Mouse (Mus musculus) kidney, adult 2 months (tissue): ENCODE data around the gene Rassf8. TPM values are rescaled to one million over a fixed set of nuclear protein-coding genes. Genes with fewer than 3 reads are reported as not detected.
A peak's percentile ranks its signal among the peaks of the same experiment; 100 is the strongest.

Experiments
- DNase-seq: peaks from one replicate; pipeline ENCODE4 v3.0.0; 2021
- H3K27ac ChIP-seq: fragments of 200-500 bp; 2 replicates; pipeline ENCODE4 v1.5.1; 2012; ENCODE audit warnings: low read depth, low read length, control low read depth, inconsistent platforms; ENCODE audit not compliant: insufficient read depth
- H3K27me3 ChIP-seq: fragments of 200-500 bp; replicated peaks from 2 replicates; pipeline ENCODE4 v1.6.1; 2012; ENCODE audit warnings: mild to moderate bottlenecking, moderate library complexity, low read length, inconsistent platforms; ENCODE audit not compliant: control insufficient read depth, insufficient read depth
- H3K36me3 ChIP-seq: fragments of 200-500 bp; 2 replicates; pipeline ENCODE4 v1.6.1; 2012; ENCODE audit warnings: mild to moderate bottlenecking, moderate library complexity, low read length, inconsistent platforms; ENCODE audit not compliant: control insufficient read depth, insufficient read depth
- H3K4me1 ChIP-seq: fragments of 200-500 bp; 2 replicates; pipeline ENCODE4 v1.6.1; 2011; ENCODE audit warnings: low read length; ENCODE audit not compliant: control insufficient read depth, insufficient read depth
- H3K4me3 ChIP-seq: fragments of 200-500 bp; 2 replicates; pipeline ENCODE4 v1.5.1; 2011; ENCODE audit warnings: mild to moderate bottlenecking, low read depth, low read length, control low read depth; ENCODE audit not compliant: insufficient read depth
- CTCF ChIP-seq: fragments of 200-500 bp; conservative IDR thresholded peaks from 2 replicates; pipeline ENCODE4 v1.5.1; 2011; ENCODE audit warnings: low read depth, mild to moderate bottlenecking, control low read depth, low read length, moderate library complexity, mixed read lengths; ENCODE audit not compliant: insufficient read depth, insufficient read length
- POLR2A ChIP-seq: fragments of 200-500 bp; IDR thresholded peaks from one replicate; pipeline ENCODE4 v1.6.1; 2011; ENCODE audit warnings: low read depth, low read length, control low read depth
- WGBS: fragments of 180-500 bp; shearing (Covaris S2); methylation state at CpG from one replicate; pipeline ENCODE4 v1.1.7; 2018; 5-methylcytosine and 5-hydroxymethylcytosine counted together
- polyA plus RNA-seq: library from polyadenylated mRNA; depleted of rRNA; stranded (reverse); fragments of >200 nt; gene quantifications from 2 replicates; pipeline ENCODE4 v1.2.3, GENCODE M21; 2012

Gene Rassf8
- polyA plus RNA-seq, 1 experiment: 33.9 TPM

GRCm38 (mm10) chr6:145823588-145824234, 77.2 kb downstream of the Rassf8 start:
- Histone ChIP-seq H3K4me3 (no peak overlapping the region), H3K36me3 (no peaks in the 10 kb centered on the region; the same call in none of the 2 replicates), H3K27ac (no peak overlapping the region), H3K27me3 (no peaks in the 10 kb centered on the region), H3K4me1 (no peaks in the 10 kb centered on the region)
- WGBS: 47% methylated on average over 5 of the region's 5 CpGs
- DNase-seq: peak; percentile 61
- no peak for TF ChIP-seq POLR2A
- peak; percentile 69 for TF ChIP-seq CTCF

- peak; percentile 52 for DNase-seq
- H3K27me3 ChIP-seq: no peaks in the 10 kb centered on the region
- TF ChIP-seq CTCF: no peak
- TF ChIP-seq POLR2A: no peak
These were observed 79.8 kb downstream of the Rassf8 start for GRCm38 (mm10) chr6:145826305-145826704.

GRCm38 (mm10) chr6:145829062-145829835, 82.7 kb downstream of the Rassf8 start:
- H3K27ac ChIP-seq: no peak overlapping the region
- H3K36me3 ChIP-seq: no peaks in the 10 kb centered on the region
- WGBS: 78% methylated on average over 16 of the region's 16 CpGs
- no peaks in the 10 kb centered on the region; the same call in 1 of the 2 replicates for H3K4me1 ChIP-seq
- no peak overlapping the region for H3K4me3 ChIP-seq
- no peak for DNase-seq
- no peaks in the 10 kb centered on the region for H3K27me3 ChIP-seq
- TF ChIP-seq CTCF: no peak
- TF ChIP-seq POLR2A: no peak

More at GRCm38 (mm10) chr6:145826305-145826704, 79.8 kb downstream of the Rassf8 start:
- H3K36me3 ChIP-seq: no peaks in the 10 kb centered on the region; the same call in 1 of the 2 replicates
- no peak overlapping the region for H3K4me3 ChIP-seq
- H3K27ac ChIP-seq: no peak overlapping the region
- WGBS: 67% methylated on average over 4 of the region's 4 CpGs
- no peaks in the 10 kb centered on the region; the same call in 1 of the 2 replicates for H3K4me1 ChIP-seq

GRCm38 (mm10) chr6:145830117-145830516, 83.6 kb downstream of the Rassf8 start:
- TF ChIP-seq CTCF (peak; percentile 90), POLR2A (no peak)
- H3K27ac ChIP-seq: no peak overlapping the region
- no peaks in the 10 kb centered on the region; the same call in 1 of the 2 replicates for H3K4me1 ChIP-seq
- no peaks in the 10 kb centered on the region for H3K36me3 ChIP-seq
- peak; percentile 74 for DNase-seq
- no peaks in the 10 kb centered on the region for H3K27me3 ChIP-seq
- 12% methylated on average over 8 of the region's 8 CpGs for WGBS
- H3K4me3 ChIP-seq: no peak overlapping the region

DNA sequence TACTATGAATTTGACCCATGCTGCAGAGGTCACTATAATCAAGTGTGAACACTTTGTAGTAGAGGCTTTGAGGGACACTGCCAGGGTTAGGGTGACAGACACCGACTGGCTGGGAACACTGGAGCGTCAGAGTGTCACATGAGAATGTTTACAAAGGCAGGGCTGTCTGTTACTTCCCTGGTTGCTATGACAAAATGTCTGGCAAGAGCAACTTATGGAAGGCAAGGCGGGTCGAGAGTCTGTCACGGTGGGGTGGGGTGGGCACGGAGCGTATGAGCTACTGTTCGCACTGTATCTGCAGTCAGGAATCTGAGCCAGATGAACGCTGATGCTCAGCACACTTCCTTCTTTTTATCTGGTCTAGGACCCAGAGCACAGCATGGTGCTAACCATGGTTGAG, 84.1 kb downstream of the Rassf8 start:
- DNase-seq: no peak
- no peaks in the 10 kb centered on the region for H3K36me3 ChIP-seq
- WGBS: 55% methylated on average over 9 of the region's 9 CpGs
- TF ChIP-seq POLR2A: no peak
- no peak for TF ChIP-seq CTCF
- no peaks in the 10 kb centered on the region for H3K27me3 ChIP-seq
- no peak overlapping the region for H3K4me3 ChIP-seq
- H3K4me1 ChIP-seq: no peaks in the 10 kb centered on the region; the same call in 1 of the 2 replicates
- H3K27ac ChIP-seq: no peak overlapping the region

GRCm38 (mm10) chr6:145832927-145833326, 86.4 kb downstream of the Rassf8 start:
- no peaks in the 10 kb centered on the region; the same call in 1 of the 2 replicates for H3K4me1 ChIP-seq
- no peak overlapping the region for H3K27ac ChIP-seq
- WGBS: 76% methylated on average over 8 of the region's 8 CpGs
- no peaks in the 10 kb centered on the region for H3K36me3 ChIP-seq
- no peaks in the 10 kb centered on the region for H3K27me3 ChIP-seq
- no peak for DNase-seq
- H3K4me3 ChIP-seq: no peak overlapping the region
- TF ChIP-seq POLR2A: no peak
- no peak for TF ChIP-seq CTCF

GRCm38 (mm10) chr6:145835359-145835758, 88.8 kb downstream of the Rassf8 start:
- Histone ChIP-seq H3K4me3 (no peak overlapping the region), H3K27me3 (no peaks in the 10 kb centered on the region), H3K27ac (no peak overlapping the region), H3K4me1 (no peaks in the 10 kb centered on the region), H3K36me3 (no peaks in the 10 kb centered on the region)
- WGBS: 52% methylated on average over 6 of the region's 6 CpGs
- TF ChIP-seq CTCF (no peak), POLR2A (no peak)
- no peak for DNase-seq
